Mouse (Mus musculus): Measurements from ENCODE around the gene Trim25.

Trim25 gene

DNA sequence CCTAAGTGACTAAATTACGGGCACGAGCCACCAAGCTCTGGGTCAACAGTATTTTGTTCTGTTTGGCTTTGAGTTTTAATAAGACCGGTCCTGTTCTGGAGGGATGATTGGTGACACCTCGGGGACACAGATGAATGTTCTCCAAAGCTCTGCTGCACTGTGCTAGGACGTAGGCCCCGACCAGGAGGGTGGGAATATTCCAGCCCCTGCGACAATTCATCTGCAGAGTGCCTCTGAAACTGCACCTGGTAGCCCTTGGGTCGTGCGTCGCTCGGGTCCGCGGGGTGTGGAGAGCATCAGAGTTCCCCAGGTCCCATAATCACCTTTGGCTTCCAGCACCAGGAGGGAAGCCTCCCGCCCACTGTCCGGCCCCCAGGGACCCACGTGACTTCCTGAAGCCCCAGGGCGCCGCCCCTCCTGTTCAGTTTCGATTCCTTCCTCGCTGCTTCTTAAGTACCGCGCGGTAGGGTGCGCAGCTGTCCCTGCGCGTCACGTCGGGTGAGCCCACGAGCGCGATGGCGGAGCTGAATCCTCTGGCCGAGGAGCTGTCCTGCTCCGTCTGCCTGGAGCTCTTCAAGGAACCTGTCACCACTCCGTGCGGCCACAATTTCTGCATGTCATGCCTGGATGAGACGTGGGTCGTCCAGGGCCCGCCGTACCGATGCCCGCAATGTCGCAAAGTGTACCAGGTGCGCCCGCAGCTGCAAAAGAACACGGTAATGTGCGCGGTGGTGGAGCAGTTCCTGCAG lies at the start of gene Trim25:
Trim25 (plus strand) TSS at position 403 of the 749 bp plus-strand sequence.
- DNase-seq, result peak; percentile 95

DNA sequence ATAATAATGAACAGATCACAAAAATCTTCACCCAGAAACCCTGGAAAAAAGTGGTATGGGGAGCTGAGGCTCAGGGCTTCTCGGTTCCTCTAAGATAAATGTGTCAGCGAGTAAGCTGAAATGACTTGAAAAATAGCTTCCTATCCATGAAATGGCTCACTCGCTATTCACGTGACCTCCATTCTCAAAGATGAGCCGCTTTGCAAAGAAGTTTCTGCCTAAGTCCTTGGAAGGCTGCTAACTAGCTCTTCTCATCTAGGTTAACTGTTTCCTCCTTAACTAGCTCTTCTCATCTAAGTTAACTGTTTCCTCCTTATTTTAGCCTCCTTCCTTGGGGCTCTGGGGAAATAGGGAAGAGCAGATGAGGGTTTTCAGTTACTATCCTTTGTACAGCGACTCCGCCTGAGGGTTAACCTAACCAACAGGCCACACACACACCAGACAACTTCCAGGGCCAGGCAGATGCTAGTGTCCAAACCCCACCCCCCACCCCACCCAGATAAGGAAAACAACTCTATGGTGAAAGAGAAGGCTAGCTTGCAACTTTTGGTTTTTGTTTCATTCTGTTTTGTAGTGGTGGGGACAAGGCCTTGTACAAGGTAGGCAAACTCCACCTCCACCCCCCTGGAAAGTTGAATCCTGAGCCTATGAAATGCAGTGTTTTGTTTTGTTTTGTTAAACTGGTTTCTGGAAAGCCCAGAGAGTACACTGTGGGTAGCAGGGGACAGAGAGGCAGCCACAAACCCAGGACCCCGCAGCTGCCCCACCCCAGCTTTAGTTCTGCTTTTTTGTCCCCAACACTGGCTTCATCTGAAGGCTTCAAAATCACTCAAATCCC lies 49.2 kb upstream of the Trim25 start:
- DNase-seq, result no peak

DNA sequence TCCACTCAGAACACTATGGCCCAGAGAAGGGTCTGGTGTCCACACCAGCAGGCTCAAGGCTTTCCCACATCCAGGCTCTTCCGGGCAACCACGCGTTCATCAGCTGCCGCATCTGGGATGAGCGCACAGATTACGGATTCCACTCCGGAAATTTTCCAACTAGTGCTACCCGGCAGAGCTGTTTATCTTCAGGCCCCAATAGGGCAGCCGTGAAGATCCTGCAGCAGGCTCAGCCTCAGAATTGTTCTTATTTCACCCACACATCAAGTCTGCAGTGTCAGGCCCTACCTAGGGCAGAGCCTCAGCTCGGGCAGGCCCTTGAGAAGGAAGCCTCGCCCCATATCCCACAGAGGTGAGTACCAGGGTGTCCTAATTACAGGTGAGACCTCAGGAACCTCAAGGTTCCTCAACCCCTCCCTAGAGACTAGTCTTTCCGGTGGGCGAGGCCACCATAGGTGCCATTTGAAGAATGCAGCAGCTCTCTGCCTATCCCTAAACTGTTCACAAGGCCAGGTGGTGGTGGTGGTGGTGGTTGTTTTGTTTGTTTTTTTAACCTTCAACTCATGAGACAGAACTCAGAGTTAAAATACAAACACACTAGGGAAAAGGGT lies 48.4 kb upstream of the Trim25 start:
- DNase-seq, result no peak

DNA sequence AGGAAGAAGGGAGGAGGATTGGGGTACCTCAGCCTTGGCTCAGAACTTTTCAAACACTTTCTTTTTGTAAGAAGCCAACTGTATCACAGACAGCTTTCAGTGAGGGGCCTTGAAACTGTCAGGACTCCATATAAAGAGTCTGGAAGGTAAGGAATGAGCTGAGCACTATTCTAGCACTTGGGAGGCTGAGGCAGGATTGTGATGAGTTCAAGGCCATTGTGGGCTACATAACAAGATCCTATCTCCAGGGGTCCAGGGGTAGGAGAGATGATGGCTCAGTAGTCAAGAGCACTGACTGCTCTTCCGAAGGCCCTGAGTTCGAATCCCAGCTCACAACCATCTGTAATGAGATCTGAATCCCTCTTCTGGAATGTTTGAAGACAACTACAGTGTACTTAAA lies 47.6 kb upstream of the Trim25 start:
- no peak for DNase-seq

DNA sequence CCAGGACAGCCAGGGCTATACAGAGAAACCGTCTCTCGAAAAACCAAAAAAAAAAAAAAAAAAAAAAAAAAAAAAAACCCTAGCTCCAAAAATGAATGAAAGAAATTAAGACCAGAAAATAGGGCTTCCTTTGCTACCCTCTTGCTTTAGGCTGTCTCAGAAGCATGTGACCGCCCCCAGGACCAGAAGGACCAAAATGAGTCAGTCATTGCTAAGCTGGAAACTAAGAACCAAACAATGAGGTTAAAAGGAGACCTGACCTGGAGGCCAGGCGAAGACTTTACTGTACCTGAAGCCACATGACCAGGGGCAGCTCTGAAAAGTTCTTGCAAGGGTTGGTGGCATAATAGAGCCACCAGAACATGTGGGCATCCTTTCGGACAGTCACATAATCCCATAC lies 47.1 kb upstream of the Trim25 start:
- no peak for DNase-seq

DNA sequence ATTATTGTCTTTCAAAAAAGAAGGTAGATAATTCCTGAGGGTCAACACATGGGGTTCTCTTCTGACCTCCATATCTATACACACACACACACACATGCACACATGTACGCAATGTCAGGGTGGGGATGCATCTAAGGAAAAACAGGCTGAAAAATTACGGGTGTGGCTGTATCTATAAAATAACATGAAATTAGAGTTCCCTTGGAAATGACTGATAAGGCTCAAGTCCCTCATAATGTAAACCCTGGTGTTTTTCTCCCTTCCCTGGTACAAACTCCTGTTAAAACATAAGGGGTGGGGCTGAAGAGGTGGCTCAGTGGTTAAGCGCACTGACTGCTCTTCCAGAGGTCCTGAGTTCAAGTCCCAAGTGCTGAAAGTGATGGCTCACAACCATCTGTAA lies 45.6 kb upstream of the Trim25 start:
- no peak for DNase-seq

DNA sequence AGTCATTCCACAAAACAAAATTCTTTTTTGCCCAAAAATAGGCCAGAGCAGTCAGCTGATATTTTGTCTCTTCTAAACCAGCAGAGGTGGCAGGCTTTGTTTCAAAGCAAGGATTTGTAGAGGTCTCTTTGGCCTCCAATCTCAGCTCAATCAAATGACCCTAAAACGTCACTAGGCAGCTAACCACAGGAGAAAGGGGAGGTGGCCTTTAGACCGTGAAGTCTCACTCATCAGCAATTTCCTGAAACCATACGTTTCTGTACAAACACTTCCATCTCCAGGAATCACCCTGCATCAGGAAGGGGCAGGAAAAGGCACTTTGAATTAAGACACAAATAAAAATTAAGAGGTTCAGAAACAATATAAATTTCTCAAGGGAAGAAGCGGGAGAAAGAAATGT lies 44.4 kb upstream of the Trim25 start:
- DNase-seq, result peak; percentile 7

DNA sequence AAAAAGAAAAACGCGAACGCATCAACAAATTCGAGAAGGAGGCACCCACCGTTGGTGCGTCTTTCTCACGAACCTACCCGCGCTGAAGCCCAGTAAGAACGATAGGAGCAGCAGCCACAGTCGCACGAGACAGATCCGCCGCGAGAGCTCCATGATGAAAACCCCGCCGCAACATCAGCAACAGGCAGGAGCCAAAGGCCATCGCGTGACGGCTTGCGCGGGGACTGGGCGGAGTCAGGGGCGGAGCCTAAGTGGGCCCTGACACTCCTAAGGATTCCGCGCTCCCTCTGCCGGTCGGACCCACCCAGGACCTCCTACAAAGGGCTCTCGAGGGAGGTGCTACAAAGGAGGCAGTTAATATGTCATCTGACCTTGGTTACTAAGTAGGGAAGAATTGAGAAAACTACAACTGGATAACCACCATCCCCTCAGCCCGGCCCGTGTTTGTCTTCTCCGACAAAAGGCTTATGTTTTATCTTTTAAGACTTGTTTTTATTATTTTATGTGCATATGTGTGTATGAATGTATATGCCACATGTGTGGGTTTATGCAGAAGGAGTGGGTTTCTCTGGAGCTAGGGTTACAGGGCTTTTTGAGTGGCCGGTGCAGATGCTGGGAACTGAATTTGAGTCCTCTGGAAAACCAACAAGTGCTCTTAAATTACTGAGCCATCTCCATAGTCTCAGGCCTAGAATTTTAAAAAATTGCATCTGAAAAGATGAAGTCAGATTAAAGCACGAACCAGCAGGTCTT lies 43.8 kb upstream of the Trim25 start, which contains the start of gene Scpep1:
Scpep1 (minus strand) TSS at position 249 of the 753 bp plus-strand sequence.
- DNase-seq, result peak; percentile 99

DNA sequence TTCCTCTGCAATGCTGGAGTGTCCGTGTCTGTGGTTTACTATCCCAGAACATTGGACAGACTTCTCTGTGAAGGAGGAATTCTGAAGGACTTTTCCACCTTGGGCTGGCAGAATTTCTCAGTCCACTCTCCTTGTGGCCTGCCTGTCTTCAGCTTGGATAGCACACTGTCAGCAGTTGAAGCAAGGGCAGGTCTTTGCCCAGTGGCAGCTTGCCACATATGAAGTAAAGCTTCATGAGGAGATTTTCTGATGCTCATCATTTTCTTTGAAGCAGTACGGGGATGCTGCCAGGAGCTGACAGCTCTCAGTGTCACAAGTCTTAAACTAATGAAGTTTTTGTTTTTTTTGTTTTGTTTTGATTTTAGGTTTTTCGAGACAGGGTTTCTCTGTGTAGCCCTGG lies 40.3 kb upstream of the Trim25 start:
- no peak for DNase-seq

DNA sequence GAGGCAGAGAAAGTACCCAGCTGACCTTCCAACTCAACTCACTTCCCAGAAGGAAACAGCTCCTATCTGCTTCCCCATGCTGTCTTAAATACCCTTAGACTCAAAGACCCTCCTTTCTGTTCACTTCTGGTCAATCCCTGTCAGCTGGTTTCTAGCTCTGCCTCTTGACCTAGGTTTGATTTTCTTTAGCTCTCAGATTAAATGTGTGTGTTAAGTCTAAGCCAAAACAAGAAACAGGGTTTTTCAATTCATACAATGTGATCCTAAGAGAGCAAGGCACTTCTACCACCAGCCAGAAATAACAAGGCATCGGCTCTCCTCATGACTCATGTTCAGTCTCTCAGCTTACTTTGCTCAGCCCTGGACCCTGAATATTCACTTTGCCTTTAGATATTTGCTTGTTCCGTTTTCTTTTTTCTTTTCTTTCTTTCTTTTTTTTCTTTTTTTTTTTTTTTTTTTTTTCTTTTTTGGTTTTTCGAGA lies 32.3 kb upstream of the Trim25 start, which contains the start of gene Elobl:
Elobl (minus strand) TSS at position 51 of the 481 bp plus-strand sequence.
- no peak for DNase-seq

DNA sequence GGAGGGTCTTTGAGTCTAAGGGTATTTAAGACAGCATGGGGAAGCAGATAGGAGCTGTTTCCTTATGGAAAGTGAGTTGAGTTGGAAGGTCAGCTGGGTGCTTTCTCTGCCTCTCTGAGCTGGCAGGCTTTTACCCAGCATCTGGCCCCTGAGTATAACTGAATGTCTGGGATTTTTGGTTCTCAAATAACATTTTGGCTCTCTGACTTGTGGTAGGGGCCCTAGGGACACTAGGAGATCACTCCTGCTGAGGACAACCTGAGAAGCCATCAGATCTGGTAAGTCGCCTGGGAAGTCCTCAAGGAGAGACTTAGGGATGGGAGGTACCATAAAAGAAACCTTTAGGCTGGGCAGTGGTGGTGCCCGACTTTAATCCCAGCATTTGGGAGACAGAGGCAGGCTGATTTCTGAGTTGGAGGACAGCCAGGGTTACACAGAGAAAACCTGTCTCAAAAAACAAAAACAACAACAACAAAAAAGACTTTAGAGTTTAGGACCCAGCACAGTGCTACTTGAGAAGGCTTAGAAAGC lies 28.9 kb upstream of the Trim25 start, which contains the start of gene Coil:
Coil (plus strand) TSS at position 51 of the 531 bp plus-strand sequence.
- no peak for DNase-seq

DNA sequence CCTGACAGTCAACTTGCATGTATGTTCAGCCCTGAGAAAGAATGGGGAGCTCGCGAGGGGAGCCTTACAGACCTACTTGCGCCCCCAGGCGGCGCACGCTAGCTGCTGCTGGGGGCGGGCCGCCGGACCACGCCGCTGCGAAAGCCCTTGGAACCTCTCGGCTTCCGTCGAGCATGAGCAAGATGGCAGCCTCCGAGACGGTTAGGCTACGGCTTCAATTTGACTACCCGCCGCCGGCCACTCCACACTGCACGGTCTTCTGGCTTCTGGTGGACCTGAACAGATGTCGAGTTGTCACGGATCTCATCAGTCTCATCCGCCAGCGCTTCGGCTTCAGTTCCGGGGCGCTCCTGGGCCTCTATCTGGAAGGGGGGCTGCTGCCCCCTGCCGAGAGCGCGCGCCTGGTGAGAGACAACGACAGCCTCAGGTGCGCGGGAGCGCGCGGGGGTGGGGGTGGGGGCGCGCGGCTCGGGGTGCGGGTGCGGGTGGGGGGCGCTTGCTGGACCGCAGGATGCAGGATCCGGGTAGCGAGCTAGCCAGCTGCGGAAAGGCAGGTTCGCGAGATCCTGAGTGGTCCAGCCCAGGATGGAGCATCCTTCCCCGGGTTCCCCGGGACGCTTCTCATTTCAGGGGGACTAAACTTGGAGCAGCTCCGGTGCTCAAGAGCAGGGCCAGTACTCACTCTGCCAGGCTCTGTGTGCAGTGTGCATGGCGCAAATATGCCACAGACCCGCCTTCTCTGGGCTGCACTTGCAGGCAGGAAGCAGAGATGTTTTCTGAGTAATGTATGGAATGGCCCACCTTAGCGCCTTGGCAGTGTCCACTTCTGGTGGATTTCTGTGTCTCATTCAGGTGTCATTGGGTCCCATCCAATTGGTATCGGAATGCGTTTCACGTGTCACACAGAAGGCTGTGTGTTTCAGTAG lies 25.1 kb upstream of the Trim25 start:
- peak; percentile 93 for DNase-seq

DNA sequence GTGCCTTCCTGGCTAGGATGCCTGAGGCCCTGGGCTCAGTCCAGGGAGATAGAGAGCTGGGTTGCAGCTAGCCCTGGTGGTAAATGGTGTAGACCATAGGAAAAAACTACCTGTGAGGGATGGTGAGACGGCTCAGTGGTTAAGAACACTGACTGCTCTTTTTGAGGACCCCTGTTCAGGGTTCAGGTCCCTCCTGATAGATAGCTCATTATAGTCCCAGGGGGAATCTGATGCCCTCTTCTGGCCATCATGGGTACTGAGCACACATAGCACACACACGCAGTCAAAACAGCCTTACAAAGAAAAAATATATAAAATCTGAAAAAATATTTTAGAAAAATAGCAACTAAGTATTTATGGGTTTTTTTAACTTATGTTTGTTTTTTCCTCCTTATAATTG lies 22.9 kb upstream of the Trim25 start:
- no peak for DNase-seq

DNA sequence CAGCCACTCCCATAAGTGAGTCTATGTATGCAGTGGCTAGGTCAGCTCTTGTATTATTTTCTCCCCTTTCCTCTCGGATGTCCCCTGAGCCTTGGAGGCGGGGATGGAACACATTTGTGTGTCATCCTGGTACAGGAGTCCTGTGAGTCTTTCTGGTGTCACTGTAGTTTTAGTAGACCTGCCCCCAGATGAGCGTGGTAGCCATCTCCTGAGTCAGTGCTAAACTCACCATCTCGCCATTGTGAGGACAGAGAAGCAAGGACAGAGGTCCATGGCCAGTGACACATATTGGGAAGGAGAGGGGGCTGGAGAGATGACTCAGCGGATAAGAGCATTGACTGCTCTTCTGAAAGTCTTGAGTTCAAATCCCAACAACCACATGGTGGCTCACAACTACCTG lies 22.0 kb upstream of the Trim25 start:
- DNase-seq, result no peak

DNA sequence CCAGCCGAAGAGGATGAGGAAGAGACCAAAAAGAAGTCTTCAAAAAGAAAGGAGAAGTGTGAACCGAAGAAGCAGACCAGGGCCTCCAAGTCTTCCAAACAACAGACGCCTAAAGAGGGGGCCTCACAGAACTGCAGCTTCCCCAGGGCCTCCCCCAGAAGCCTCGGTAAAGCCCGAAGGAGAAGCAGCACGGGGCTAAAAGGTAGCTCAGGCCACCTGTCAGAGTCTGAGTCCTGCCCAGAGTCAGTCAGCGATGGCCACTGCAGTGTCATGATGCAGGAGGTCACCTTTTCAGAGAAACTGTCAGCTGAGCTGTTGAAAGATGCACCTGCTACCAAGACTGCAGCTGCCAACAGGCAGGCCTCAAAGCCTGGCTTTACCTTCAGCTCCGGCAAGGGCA lies 17.8 kb upstream of the Trim25 start:
- no peak for DNase-seq

DNA sequence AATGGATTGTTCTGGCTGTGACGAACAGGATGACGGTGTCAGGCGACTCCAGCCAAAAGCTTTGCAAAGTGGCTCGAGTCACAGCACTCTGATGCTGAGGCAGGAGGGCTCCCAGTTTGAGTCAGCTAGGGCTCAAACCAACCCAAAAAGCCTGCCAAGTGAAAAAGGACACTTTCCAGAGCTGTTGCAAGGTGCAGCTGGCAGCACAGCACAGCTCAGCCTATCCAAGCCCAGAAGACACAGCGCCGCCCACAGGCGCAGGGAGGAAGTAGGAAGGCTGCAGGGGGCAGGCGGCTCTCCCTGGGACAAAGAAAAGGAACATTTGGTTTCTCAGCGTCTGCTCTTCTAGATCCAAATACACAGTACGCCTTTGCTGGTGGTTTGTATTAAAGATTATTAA lies 12.6 kb upstream of the Trim25 start:
- DNase-seq, result no peak

DNA sequence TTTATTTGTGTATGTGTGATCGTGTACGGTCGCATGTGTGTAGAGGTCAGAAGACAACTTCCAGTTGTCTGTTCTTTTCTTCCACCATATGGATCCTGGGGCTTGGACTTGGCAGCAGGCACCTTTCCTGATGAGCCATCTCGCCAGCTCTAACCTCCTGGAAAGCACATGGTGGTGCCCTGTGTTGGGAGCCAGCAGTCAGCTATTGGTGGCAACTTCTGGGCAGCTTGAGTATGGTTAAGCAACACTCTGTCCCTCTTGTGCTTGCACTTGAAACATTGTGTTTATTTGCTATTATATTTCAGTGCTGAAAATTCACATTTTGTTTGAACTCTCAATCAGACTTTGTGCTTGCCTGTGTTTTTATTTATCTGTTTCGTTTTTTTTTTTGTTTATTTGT lies 10.2 kb upstream of the Trim25 start:
- no peak for DNase-seq

DNA sequence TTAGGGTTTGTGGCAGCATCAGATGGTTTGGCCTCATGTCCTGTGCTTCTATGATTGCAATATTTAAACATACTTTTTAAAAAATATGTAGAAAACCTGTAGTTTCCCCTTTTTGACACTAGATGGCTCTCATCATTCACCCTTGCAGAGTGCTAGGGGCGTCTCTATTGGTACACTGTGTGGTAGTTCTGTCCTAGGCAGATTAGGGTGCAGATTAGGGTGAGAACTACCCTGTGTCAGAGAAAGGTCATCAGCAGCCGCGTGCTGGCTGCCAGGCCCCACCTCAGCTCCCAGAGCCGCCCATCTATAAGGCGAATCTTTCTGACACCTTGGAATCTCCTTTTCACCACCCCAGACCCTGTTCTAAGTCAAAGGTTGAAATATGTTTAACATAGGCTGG lies 9.6 kb upstream of the Trim25 start:
- DNase-seq, result no peak

DNA sequence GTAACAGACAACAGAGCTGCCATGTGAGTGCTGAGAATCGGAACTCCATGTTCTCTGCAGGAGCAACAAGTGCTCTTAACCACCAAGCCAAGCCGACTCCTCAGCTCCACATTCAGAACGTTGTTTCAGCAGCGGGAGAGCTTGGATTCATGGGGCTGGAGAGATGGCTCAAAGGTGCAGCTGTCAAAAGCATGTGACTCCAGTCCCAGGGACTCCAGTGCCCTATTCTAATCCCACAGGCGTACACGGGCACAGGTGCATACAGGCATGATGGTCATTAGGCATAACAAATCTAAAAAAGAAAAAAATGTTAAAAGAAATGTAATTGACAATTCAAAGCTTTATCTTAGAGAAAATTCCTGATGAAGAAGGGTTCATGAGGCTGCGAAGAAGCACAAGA lies 6.0 kb upstream of the Trim25 start:
- no peak for DNase-seq

DNA sequence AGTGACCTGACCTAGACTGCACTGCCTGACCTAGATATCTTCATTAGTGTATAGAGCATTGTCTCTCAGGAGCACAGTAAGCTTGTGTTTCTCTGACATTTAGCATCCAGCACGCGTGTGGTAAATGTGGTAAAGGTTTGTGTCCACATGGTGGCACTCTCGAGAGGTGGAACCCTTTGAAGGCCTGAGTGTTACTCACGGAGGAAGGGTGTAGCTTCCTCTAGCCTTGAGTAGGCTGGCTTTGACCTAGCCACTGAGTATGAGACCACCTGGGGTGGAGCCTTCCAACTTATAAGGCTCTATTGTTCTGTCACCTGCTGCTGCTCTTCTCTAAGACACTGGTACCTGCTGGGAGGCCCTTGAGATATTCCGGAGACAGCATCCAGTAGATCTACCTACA lies 5.6 kb upstream of the Trim25 start:
- DNase-seq, result peak; percentile 84

DNA sequence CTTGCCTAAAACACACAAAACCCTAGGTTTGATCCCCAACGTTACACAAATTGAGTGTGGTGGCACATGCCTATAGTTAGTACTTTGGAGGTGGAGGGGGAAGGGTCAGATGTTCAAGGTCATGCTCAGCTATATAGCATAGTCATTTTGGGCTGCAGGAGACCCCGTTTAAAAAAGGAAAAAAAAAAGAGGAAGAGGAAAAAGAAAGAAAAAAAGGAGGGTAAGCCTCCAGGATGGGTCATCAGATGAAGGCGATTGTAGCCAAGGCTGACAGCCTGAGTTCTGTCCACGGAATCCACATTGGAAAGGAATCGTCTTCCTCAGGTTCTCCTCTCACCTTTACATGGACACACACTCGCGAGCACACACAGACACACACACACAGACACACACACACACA lies 4.7 kb upstream of the Trim25 start:
- DNase-seq, result no peak

Measured in lung, postnatal 14 days (tissue).